Mouse (Mus musculus): ENCODE results near the gene Mup5. TPM values are rescaled to one million over a fixed set of nuclear protein-coding genes. Genes with fewer than 3 reads are reported as not detected.
"Not testable (repeated sequence)": the region's sequence is repeated elsewhere in the genome, so short reads cannot be mapped to it uniquely, and the experiment has no call there.

The Mup5 gene
- polyA plus RNA-seq, 1 experiment = not detected

DNA sequence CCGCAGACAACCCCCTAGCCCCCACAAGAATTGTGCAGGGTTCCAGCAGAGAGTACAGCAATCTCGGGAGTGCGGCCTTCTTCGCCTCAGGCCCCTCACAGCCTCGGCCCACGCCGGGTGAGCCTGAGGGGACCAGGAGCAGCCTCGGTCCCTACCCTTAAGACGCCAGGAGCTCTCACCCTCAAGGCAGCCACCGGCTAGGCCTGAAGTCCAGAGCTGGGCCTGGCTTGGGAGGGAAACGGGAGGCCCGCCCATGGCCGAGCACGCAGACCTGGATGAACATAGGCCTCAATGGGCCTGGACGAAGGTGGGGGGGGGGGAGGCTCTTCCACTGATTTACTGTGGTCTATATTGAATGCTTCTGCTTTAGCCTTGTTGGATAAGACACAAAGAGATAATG is 11.8 kb downstream of the Mup5 start:
- 93% methylated on average over 15 of the region's 15 CpGs for WGBS
- TF ChIP-seq CTCF (conservative IDR thresholded peaks at IDR 0.05; ENCODE audit: insufficient read depth, insufficient read length, low read depth, low read length) (no peak), POLR2A (IDR thresholded peaks at IDR 0.05; ENCODE audit: low read depth, low read length) (no peak)
- H3K4me3 ChIP-seq (ENCODE audit: insufficient read depth, low read depth, low read length) = no peak overlapping the region
- H3K27me3 ChIP-seq (replicated peaks; ENCODE audit: control insufficient read depth, insufficient read depth, low read length) = no peaks in the 10 kb centered on the region
- H3K36me3 ChIP-seq (ENCODE audit: control insufficient read depth, insufficient read depth, low read length) = no peaks in the 10 kb centered on the region
- no peak overlapping the region for H3K27ac ChIP-seq (ENCODE audit: insufficient read depth, low read depth, low read length)
- H3K4me1 ChIP-seq (ENCODE audit: control insufficient read depth, insufficient read depth, low read length) = peaks cover 2% of the 10 kb centered on the region; the same call in 1 of the 2 replicates
- no peak for DNase-seq

- WGBS = 74% methylated on average over 9 of the region's 9 CpGs
- H3K27me3 ChIP-seq (replicated peaks; ENCODE audit: control insufficient read depth, insufficient read depth, low read length); H3K27ac ChIP-seq (ENCODE audit: insufficient read depth, low read depth, low read length); H3K36me3 ChIP-seq (ENCODE audit: control insufficient read depth, insufficient read depth, low read length); H3K4me1 ChIP-seq (ENCODE audit: control insufficient read depth, insufficient read depth, low read length); H3K4me3 ChIP-seq (ENCODE audit: insufficient read depth, low read depth, low read length): not testable (repeated sequence)
- DNase-seq = peak; percentile 72
These were observed 12.5 kb downstream of the Mup5 start for GRCm38 (mm10) chr4:61822541-61822940.

DNA sequence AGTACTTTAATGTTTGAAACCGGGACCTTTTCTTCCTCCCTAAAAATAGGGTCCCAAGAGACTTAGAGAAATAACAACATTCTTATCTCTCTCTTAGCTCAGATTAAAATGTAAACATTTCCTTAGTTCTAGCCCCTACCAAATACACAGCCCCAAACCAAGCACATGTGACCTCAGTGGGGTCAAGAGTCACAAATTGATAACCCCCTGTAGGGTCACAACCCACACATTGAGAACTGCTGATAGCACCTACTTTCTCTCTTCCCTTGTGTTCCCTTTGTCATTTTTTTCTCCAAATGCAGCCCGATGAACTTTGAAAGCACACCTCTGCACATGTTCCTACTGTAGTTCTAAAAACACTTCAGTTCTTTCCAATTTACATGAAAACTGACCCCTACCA is 19.4 kb downstream of the Mup5 start:
- WGBS = 73% methylated on average over 2 of the region's 2 CpGs
- Histone ChIP-seq H3K4me3 (ENCODE audit: insufficient read depth, low read depth, low read length) (no peak overlapping the region), H3K27ac (ENCODE audit: insufficient read depth, low read depth, low read length) (no peak overlapping the region), H3K4me1 (ENCODE audit: control insufficient read depth, insufficient read depth, low read length) (no peaks in the 10 kb centered on the region), H3K36me3 (ENCODE audit: control insufficient read depth, insufficient read depth, low read length) (no peaks in the 10 kb centered on the region), H3K27me3 (replicated peaks; ENCODE audit: control insufficient read depth, insufficient read depth, low read length) (no peaks in the 10 kb centered on the region)
- no peak for DNase-seq
- TF ChIP-seq POLR2A (IDR thresholded peaks at IDR 0.05; ENCODE audit: low read depth, low read length) = no peak
- no peak for TF ChIP-seq CTCF (conservative IDR thresholded peaks at IDR 0.05; ENCODE audit: insufficient read depth, insufficient read length, low read depth, low read length)

GRCm38 (mm10) chr4:61813435-61813834 is 21.6 kb downstream of the Mup5 start:
- Histone ChIP-seq H3K4me1 (ENCODE audit: control insufficient read depth, insufficient read depth, low read length) (peaks cover 4% of the 10 kb centered on the region; the same call in 1 of the 2 replicates), H3K4me3 (ENCODE audit: insufficient read depth, low read depth, low read length) (no peak overlapping the region), H3K36me3 (ENCODE audit: control insufficient read depth, insufficient read depth, low read length) (no peaks in the 10 kb centered on the region), H3K27me3 (replicated peaks; ENCODE audit: control insufficient read depth, insufficient read depth, low read length) (no peaks in the 10 kb centered on the region), H3K27ac (ENCODE audit: insufficient read depth, low read depth, low read length) (no peak overlapping the region)
- no peak for TF ChIP-seq CTCF (conservative IDR thresholded peaks at IDR 0.05; ENCODE audit: insufficient read depth, insufficient read length, low read depth, low read length)
- TF ChIP-seq POLR2A (IDR thresholded peaks at IDR 0.05; ENCODE audit: low read depth, low read length) = no peak
- DNase-seq = no peak

DNA sequence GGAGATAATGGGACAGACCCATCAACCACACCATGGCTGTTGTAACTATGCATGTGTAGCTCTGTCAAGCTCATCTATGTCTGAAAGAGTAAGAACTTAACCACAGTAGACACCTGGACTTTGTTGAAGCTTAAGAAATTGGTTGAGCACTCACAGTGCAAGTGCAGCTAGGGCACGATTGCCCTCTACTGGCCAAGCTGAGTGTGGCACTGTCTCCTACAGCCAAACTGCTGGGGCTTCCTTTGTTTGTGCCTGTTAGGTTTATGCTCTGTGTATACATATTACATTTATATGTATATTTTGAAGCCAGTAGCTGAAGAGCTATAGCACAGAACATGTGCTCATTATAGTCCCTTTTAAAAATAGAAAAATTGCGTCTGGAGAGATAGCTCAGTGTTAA is 23.8 kb downstream of the Mup5 start:
- not testable (repeated sequence) for H3K36me3 ChIP-seq (ENCODE audit: control insufficient read depth, insufficient read depth, low read length)
- peak; percentile 69 for DNase-seq
- 21% methylated on average over 2 of the region's 2 CpGs for WGBS

GRCm38 (mm10) chr4:61808926-61809325 is 26.1 kb downstream of the Mup5 start:
- H3K4me1 ChIP-seq (ENCODE audit: control insufficient read depth, insufficient read depth, low read length); H3K27me3 ChIP-seq (replicated peaks; ENCODE audit: control insufficient read depth, insufficient read depth, low read length); H3K36me3 ChIP-seq (ENCODE audit: control insufficient read depth, insufficient read depth, low read length); H3K4me3 ChIP-seq (ENCODE audit: insufficient read depth, low read depth, low read length): not testable (repeated sequence)
- 58% methylated on average over 3 of the region's 3 CpGs for WGBS
- H3K27ac ChIP-seq (ENCODE audit: insufficient read depth, low read depth, low read length) = peak overlapping the region; percentile 25; the same call in 1 of the 2 replicates
- DNase-seq = peak; percentile 81

More for the DNA sequence above, 23.8 kb downstream of the Mup5 start:
- not testable (repeated sequence) for H3K4me1 ChIP-seq (ENCODE audit: control insufficient read depth, insufficient read depth, low read length); H3K4me3 ChIP-seq (ENCODE audit: insufficient read depth, low read depth, low read length); H3K27ac ChIP-seq (ENCODE audit: insufficient read depth, low read depth, low read length); H3K27me3 ChIP-seq (replicated peaks; ENCODE audit: control insufficient read depth, insufficient read depth, low read length)
- TF ChIP-seq CTCF (conservative IDR thresholded peaks at IDR 0.05; ENCODE audit: insufficient read depth, insufficient read length, low read depth, low read length) = peak; percentile 76

DNA sequence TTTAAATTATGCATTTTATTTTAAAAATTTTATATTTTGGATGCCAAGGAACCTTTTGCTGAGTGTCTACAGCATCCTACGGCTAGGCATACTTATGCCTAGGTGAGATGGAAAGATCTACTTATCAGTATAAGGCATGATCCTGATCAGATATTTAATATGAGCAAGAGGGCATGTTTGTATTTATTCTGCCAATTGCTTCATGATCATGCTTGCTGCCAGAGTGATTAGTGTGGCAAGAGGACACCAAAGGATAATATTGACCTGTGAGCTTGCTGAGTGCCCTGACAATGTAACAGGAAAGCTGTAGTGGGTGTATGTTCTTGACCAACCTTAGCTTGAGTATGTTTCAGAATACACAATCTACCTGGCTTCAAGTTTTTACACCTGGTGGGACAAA is 45.3 kb downstream of the Mup5 start:
- H3K36me3 ChIP-seq (ENCODE audit: control insufficient read depth, insufficient read depth, low read length); H3K4me1 ChIP-seq (ENCODE audit: control insufficient read depth, insufficient read depth, low read length); H3K27me3 ChIP-seq (replicated peaks; ENCODE audit: control insufficient read depth, insufficient read depth, low read length); DNase-seq; H3K4me3 ChIP-seq (ENCODE audit: insufficient read depth, low read depth, low read length); H3K27ac ChIP-seq (ENCODE audit: insufficient read depth, low read depth, low read length): not testable (repeated sequence)
- 94% methylated on average over 1 of the region's 1 CpGs for WGBS

- WGBS = 80% methylated on average over 1 of the region's 1 CpGs
- H3K36me3 ChIP-seq (ENCODE audit: control insufficient read depth, insufficient read depth, low read length); H3K4me3 ChIP-seq (ENCODE audit: insufficient read depth, low read depth, low read length); H3K27me3 ChIP-seq (replicated peaks; ENCODE audit: control insufficient read depth, insufficient read depth, low read length); H3K27ac ChIP-seq (ENCODE audit: insufficient read depth, low read depth, low read length); H3K4me1 ChIP-seq (ENCODE audit: control insufficient read depth, insufficient read depth, low read length); DNase-seq: not testable (repeated sequence)
These were observed 50.8 kb downstream of the Mup5 start for GRCm38 (mm10) chr4:61784231-61784630.

- not testable (repeated sequence) for H3K27me3 ChIP-seq (replicated peaks; ENCODE audit: control insufficient read depth, insufficient read depth, low read length); H3K4me1 ChIP-seq (ENCODE audit: control insufficient read depth, insufficient read depth, low read length); H3K4me3 ChIP-seq (ENCODE audit: insufficient read depth, low read depth, low read length); DNase-seq; H3K36me3 ChIP-seq (ENCODE audit: control insufficient read depth, insufficient read depth, low read length); H3K27ac ChIP-seq (ENCODE audit: insufficient read depth, low read depth, low read length)
- WGBS = 95% methylated on average over 1 of the region's 5 CpGs
These were observed 52.9 kb downstream of the Mup5 start, which contains the start of gene Mup19 for GRCm38 (mm10) chr4:61782169-61782568. Gene Mup19 (minus strand): TSS chr4:61782269.

All from kidney, adult 2 months (tissue).